Mouse (Mus musculus) testis, postnatal 14 days (tissue): ENCODE data around the gene Gucy1b1.
A peak's percentile ranks its signal among the peaks of the same experiment; 100 is the strongest.

ENCODE experiments used
- DNase-seq: peaks from one replicate; pipeline ENCODE4 v3.0.0; 2021; ENCODE audit warnings: low spot score

Gucy1b1 gene

DNA sequence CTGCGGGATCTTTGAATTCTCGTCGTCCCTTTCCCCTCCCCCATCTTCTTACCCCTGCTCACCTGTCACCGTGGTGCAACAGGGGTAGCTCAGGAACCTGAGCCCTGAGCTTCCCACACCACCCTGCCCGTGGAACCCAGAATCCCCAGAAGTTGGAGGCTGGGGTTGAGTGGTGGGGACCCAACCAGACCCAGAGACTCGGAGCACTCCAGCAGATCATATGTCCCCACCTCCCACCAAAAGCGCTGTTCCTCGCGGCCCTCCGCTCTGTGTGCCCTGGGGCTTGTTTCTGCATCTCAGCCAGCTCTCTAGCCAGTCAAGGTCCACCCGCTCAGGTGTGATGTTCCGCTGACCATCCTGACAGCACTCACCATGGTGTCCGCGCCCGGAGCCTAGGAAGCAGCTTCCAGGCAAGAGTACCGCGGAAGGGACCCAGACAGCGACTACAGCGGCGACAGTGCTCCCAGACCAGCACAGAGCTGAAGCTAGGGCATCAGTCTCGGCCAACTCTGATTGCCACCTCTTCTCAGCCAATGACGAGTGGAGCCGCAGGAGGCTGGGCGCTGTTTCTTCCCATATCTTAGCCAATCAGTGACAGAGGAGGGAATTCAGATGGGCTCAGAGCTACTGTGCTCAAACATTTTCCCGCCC is at the start of gene Gucy1b1:
TSS of gene Gucy1b1 (minus strand) at position 489 of the 651 bp plus-strand sequence.
- peak; percentile 65 for DNase-seq

DNA sequence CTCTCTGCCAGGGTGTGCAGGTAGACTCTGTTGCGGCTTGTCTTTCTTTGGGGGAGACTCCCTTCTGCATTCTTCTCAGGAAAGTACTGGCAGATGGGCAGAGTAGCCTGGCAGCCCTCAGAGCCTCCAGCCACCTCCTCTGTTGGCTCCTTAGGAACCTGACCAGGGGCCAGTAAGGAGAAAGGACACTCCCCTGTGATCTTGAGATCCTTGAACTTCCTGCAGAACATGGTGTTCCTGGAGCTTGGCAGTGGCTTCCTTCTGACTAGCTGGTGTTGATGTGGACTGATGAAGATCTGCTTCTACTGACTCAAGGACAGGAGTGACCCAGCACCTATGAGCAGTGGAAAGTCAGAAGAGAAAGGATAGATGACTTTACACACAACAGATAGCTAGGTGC is 44.4 kb upstream of the Gucy1b1 start:
- DNase-seq, result peak; percentile 55

DNA sequence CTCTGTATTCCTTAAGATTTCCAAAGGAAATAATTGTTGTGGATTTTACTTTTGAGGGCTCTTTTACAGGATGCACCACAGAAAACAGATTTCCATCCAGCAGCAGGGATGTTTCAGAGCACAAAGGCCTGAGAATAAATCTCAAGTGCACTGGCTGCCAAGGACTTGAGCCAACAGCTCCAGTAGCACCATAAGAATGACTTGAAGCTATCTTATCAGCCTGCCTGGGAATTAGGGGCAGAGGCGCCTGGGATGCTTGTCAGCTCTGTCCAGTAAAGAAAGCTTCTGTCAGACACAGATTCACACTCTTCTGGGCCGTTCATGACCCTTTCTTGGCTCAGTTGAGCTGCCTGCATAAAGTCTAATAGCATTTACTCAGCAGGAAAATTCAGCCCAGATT is 38.0 kb upstream of the Gucy1b1 start:
- peak; percentile 52 for DNase-seq

DNA sequence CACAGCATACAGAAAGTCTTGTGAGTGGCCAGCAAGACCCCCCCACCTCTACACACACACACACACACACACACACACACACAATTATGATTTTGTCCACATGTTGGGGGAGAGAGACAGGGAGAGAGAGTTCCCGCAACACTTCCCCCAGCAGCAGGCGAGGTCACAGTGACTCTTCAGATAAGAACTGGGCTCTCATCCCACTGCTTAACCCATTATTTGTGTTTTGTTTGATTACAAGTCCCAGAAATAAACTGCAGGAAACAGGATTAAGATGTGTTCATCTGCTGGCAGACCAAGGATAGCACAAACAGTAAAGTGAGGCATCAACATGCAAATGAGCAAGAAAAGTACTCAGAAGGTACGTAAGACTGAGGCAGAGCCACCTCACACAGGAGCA is 37.5 kb upstream of the Gucy1b1 start:
- peak; percentile 34 for DNase-seq

DNA sequence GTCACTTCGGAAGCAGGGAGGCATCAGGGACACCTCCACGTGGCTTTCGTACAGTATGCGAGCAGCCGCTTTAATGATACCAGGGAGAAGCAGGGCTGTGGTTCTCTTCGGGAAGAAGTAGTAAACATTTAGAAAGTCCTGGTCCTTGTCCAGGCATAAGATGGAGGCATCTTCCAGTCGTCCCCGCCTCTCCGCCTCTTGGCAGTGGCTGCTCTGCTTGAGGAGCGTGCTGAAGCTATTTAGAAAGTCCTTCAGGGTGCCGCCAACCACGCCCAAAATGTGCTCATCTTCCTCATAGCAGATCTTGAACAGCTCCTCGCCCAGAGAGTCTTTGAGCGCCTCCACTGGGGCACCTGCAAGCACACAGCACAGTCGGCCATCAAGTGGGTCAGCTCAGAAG is 34.5 kb upstream of the Gucy1b1 start:
- no peak for DNase-seq

DNA sequence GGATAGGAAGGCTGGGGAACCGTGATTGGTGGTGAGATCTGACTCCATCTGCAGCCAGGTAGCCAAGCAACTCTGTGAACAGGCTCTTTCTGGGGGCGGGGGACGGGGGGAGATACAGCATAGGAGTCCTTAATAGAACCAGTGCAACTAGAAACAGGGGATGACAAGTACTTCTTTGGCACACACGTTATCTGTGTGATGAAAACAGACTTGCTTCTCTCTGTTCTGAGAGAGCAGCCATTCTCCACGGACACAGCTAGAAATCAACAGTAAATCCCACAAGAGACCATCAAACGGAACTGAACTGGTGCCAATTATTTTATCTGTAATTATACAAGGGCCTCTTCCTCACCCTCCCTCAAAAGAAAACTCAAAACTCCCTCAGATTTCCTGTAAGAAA is 29.7 kb upstream of the Gucy1b1 start:
- no peak for DNase-seq

DNA sequence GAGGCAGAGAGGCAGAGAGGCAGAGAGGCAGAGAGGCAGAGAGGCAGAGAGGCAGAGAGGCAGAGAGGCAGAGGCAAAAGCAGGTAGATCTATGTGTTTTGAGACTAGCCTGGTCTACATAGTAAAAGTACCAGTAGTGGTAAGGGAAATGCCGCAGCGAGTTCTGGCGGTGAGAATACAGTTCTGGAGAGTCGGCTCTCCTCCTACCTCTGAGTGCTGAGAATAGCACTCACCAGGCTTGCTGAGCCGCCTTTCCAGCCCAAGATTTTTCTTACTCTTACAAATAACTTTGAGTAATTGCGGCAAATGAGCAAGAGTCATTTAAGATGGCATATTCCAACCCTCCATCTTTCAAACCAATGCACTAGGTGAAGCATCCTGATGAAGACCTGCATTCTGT is 24.6 kb upstream of the Gucy1b1 start:
- DNase-seq, result no peak

DNA sequence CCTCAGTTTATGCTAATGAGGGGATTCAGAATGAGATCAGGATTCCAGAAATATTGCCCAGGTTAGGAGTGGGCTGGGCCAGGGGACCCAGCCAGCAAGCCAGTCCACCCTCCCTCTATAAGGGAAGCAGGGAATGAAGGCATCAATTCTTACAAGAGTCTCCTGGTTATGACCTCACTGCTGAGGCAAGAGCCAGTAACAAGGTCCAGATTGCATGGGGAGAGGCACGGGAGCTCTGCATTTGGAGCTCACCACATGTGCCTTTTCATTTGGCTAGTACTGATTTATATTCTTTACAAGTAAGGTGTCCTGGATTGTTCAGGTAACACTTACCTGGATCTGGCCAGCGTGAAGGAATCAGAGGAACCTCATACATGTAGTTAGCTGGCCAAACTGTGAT is 22.3 kb upstream of the Gucy1b1 start:
- DNase-seq, result no peak

DNA sequence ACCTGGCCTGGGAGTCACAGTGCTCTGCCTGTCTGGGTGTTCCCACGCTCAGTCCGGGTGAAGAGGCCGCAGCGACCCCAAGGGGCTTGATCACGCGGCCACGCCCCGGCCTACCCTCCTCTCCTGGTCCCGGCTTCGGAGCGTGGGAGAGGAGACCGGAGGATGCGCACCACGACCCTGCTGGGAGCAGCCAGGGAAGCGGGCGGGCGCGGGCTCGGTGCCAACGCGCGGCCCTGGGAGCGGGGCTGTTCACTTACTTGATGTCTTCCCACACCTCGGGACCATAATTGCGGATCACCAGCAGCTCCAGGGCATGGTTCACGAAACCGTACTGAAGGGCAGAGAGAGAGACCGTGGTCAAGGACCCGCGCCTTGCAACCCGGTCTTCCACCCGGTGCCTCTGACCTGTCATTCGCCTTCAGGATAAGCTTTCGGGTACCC is 728 bp downstream of the Gucy1b1 start:
- DNase-seq, result peak; percentile 40

DNA sequence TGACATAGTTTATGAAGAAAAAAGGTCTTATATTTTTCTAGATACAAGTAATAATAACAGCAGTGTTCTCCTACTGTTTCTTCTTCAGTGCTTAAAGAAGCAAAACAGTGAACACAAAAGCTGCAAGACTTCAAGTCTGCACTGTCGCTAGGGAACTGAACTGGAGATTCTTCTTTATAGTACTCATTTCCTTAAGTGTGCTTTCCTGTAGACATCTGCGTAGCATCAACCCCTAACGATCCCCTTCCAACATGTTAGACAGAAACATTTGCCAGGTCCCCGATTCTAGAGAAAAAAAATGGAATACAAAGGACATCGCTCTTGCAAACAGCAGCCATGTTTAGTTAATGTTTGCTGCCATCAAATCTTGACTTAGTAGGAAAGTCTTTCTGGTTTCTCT is 6.7 kb downstream of the Gucy1b1 start:
- DNase-seq, result no peak

DNA sequence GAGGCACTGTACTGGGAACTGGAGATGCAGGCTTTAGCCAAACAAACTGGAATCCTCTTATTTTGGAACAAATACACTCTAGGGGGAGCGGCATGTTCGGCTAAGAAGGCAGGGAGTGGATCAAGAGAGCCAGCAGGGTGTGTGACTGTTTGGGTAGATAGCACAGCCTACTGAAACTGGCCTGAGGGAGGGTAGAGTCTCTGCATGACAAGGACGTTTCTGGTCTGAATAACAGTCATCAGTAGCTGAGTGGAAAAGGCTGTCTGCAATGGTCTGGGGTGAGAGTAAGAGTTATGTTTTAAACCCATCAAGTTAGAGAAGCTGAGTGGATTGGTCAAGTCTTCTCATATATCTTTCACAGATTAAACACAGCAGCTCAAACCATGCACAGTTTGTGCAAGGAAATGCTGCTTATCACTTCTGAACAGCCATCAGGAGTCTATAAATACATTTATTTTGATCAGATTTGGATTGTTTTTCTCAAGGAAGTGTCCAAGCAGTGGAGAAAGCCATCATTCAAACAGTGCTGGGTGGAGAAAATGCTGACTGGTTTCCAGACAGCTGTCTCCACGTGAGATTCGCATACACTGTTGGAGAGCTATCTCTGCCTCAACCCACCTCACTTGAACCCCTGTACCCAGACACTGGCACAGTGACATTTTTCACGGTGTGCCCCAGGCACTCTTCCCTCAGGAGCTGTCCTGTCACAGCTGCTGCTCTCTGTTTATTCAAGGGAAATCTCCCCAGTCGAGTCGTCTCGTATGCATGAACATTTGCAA is 12.9 kb downstream of the Gucy1b1 start:
- DNase-seq, result no peak

DNA sequence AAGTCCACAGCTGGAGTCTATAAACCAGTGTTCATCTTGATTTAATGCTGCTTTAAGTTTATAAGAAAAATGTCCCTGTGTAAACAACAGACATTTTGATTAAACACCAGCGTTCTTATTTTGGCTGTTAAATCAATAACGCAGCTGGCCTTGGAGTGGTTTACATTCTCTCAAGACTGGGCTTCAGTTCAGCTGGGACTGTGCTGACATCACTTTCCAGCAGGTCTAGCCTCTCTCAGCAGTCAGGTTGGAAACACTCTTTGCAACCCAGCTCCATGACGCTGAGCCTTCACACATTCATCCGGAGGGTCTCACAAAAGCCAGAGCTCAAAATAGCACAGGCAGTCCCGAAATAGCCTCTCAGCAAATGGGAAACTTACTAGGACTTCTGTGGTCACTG is 17.3 kb downstream of the Gucy1b1 start:
- no peak for DNase-seq

DNA sequence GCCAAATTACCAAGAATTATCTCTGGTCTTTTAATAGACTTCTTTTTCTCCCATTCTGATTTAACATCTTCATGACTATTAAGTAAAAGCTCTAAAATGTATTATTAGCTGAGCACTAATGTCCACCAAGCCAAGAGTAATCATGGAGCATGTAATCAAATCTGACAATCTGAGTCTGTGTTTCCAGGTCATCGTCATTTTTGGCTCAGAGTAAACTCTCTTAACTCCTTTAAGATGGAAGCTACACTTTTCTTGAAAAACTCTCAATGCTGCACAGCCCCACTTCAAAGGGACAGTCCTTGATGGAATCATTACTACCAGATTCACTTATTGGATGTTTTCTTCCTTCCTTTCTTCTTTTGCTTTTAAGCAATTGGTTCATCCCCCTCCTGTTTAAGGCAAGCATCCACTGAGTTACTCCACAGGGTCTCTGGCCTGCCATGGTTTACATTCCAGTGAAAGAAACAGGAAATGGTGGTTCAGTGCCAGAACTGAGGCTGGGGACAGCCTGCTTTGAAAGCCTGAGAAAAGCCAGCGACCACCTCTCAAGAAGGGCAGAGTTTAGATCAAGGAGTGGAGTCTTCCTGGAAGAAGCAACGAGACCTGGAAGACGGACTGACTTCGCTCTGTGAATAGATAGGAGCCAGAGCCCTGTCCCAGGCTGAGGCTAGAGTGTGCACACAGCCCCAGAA is 20.1 kb downstream of the Gucy1b1 start:
- no peak for DNase-seq

DNA sequence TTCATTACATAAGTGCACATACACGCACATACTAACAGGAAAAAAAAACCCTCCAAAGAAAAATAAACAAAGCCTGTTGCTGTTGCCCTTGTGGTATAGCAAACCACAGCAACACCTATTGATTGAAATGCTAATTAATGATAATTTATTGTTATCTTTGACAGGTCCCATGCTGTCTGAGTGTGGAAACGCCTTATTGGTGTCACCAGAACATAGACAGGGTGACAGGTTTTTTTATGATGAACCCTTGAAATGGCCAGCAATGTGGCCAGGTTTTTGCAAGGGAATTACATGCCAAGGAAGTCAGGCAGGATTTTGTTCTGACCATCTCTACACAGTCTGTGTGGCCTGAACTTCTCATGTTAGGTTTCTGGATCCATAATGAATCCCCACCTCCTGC is 22.5 kb downstream of the Gucy1b1 start:
- DNase-seq, result no peak

DNA sequence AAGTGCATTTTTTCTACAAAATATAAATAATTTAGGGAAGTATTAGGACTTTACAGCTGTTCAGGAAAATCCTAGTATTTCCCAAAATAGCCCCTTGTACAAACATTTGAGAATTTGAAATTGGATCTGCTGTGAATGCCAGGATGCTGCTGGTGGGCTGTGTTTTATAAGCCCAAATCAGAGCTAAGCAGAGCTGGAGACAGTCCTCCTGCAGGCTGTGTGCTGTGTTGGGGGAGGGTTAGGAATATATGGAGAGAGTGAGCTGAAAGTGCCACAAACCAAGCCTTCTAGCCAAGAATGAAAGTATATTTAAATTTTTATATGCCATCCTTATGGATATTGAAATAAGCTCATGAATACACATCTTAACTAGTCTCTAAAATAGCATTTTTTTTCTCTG is 23.0 kb downstream of the Gucy1b1 start:
- DNase-seq, result no peak

DNA sequence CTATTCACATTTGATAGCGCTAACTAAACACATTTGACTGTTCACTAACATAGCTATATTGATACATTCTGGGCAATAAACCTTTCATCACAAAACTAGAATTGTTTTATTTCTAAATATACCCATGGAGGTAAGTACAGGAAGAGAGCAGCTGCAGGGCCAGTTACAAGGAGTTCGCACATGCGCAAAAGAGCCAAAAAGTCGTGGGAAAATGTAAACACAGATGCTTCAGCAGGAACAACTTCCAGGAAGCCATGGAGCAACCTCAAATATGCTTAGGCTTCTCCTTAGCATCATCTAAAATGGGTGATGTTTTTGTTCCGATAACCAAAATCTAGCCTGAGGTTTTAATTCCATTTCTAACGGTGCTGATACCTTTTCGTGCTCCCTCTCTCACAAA is 25.8 kb downstream of the Gucy1b1 start:
- DNase-seq, result no peak

DNA sequence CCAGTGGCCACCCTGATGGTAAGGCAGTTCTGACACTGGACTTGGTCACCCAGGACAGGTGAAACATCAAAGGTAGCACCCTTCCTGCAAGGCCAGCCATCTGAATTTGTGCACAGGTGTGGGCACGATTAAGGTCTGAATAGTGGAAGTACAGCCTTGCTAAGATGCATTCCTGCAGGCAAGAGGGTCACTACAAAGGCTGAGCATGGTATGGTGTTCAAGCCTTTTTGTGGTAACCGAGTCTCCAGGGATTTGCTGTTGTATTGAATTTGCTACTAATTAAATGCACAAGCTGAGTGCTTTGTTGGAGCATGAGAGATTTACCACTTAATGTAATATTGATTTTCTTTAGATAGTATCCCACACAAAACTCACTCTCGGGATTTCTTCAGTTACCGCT is 26.4 kb downstream of the Gucy1b1 start:
- DNase-seq, result no peak

DNA sequence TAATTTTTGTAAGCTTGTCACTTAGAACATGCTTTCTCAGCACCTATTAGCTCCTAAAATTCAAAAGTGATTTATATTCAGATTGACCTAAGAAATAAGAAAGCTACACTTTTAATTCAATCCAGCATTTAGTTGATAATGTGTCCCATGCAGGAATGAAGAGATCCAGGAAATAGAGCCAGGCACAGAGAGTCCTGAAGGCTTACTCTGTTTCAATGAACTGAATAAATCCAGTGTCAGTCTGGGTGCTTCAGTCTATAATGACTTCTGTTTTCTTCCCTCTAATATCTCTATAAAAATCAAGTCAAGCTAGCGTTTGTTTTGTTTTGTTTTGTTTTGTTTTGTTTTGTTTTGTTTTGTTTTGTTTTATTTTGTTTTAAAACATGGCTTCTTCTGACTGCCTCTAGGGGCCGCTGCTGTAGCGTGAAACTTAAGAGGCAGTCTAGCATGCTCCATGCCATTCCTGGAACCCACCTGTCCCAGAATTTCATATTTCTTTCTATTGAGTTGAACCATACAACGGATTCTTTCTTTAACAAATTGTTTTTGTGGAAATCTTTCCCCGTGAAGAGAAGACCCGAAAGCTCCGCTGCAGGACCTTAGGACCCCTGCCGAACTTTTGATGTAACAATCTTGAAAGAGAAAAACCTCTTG is 27.3 kb downstream of the Gucy1b1 start:
- no peak for DNase-seq

DNA sequence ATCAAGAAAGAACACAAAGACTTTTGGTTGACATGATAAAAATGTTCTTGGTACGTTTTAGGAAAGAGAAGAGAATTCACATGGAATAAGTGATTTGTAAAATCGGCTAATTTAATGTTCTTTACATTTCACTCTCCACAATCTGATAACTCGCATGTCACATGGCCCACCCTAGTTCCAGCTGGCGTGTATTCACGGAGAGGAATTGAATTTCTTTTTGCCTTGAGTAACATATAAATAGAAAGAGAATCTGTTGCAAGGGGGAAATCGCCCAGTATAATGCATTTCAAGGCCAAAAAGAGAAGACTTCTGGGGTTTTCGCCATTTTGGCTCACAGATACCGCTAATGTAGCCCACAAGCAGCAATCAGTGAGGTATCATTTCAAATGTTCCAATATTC is 28.4 kb downstream of the Gucy1b1 start:
- no peak for DNase-seq

DNA sequence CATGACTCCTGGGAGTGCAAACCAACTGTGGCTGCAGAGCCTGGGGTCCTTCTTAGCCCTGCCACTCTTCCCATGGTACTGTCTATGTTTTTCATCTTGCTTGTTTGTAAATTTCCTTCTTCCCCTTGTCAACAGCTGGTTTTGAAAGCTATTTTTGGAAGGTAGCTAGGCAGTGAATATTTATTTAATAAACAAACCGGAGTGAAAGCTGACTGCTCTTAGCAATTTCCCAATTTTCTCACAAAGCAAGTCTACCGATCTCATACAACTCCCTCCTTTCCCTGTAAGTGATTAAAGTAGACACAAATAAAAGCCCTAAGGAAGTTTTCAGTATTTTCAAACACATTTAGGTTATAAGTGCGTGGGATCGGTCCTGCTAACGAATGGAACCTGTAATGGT is 29.6 kb downstream of the Gucy1b1 start:
- no peak for DNase-seq

DNA sequence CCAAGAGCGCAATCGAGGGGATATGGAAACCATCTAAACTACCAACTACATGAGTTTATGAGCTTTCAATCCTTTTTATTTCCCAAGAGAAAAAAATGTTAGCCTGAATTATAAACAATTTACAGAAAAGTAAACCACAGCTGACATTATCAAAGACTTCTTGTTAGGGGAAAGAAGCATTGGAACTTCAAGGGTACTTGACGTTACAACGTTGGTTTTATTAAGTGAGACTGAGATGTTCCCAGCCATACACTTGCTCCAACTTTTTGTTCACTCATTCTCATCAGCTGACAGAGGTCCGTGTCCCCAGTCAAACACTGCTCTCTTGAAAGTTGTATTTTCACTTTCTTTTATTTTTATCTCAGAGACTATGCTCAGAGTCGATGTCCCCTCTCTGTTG is 30.8 kb downstream of the Gucy1b1 start:
- DNase-seq, result no peak

DNA sequence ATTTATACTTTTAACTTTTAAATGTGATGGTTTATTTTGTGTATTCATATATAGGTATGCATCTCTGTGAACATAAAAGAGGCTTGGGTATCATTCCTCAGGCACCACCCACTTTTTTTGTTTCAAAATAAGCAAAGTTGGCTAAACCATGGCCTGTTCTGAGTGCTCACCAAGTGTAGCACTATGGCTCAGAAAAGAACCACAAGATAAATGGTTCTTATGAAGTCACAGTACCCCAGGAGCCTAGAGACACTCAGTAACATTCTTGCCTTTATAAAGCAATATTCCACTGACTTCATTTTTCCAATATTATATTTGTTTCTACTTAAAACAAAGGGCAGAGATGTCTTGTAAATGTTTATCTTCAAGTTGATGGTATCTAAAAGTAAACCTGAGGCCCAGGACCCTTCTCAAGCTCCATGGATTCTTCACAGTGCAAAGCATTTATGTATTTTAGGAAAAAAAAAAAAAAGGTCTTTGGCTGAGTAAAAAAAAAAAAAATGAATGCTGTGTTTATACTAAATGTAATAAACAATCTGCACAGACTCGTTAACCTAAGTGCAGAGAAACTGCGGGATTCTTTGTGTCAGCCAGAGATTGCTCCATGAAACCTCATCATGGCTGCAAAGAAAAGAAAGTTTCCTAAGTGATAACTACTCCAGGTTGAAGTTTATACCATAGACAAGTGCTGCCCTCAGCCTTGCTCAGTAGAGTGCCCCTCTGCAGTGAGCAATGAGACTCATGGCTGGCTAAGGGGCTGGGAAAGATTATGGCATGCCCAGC is 38.0 kb downstream of the Gucy1b1 start:
- no peak for DNase-seq
